Mouse (Mus musculus): ENCODE measurements around the gene Gm20388.
A peak's percentile ranks its signal among the peaks of the same experiment; 100 is the strongest.

Gm20388 gene

GRCm38 (mm10) chr8:120966557-120966956 is 1055.9 kb downstream of the Gm20388 start:
- DNase-seq (ENCODE audit: low read depth), result peak; percentile 89

- peak; percentile 51 for DNase-seq (ENCODE audit: low read depth)
These were observed 1057.7 kb downstream of the Gm20388 start for GRCm38 (mm10) chr8:120968308-120968707.

- peak; percentile 57 for DNase-seq (ENCODE audit: low read depth)
These were observed 1059.7 kb downstream of the Gm20388 start for GRCm38 (mm10) chr8:120970346-120970745.

- peak; percentile 84 for DNase-seq (ENCODE audit: low read depth)
These were observed 1061.2 kb downstream of the Gm20388 start for GRCm38 (mm10) chr8:120971691-120972469.

- peak; percentile 17 for DNase-seq (ENCODE audit: low read depth)
These were observed 1062.4 kb downstream of the Gm20388 start for GRCm38 (mm10) chr8:120973046-120973445.

- DNase-seq (ENCODE audit: low read depth), result no peak
These were observed 1066.5 kb downstream of the Gm20388 start for GRCm38 (mm10) chr8:120977131-120977530.

GRCm38 (mm10) chr8:120979210-120979609 is 1068.6 kb downstream of the Gm20388 start:
- no peak for DNase-seq (ENCODE audit: low read depth)

GRCm38 (mm10) chr8:120980948-120981347 is 1070.3 kb downstream of the Gm20388 start:
- no peak for DNase-seq (ENCODE audit: low read depth)

GRCm38 (mm10) chr8:120984888-120985287 is 1074.2 kb downstream of the Gm20388 start:
- DNase-seq (ENCODE audit: low read depth), result no peak

GRCm38 (mm10) chr8:120986022-120986421 is 1075.4 kb downstream of the Gm20388 start:
- DNase-seq (ENCODE audit: low read depth), result no peak

- no peak for DNase-seq (ENCODE audit: low read depth)
These were observed 1083.1 kb downstream of the Gm20388 start for GRCm38 (mm10) chr8:120993738-120994137.

- DNase-seq (ENCODE audit: low read depth), result no peak
These were observed 1084.8 kb downstream of the Gm20388 start for GRCm38 (mm10) chr8:120995424-120995823.

- no peak for DNase-seq (ENCODE audit: low read depth)
These were observed 1086.4 kb downstream of the Gm20388 start for GRCm38 (mm10) chr8:120996905-120997581.

- no peak for DNase-seq (ENCODE audit: low read depth)
These were observed 1087.3 kb downstream of the Gm20388 start for GRCm38 (mm10) chr8:120997926-120998325.

- DNase-seq (ENCODE audit: low read depth), result no peak
These were observed 1088.3 kb downstream of the Gm20388 start for GRCm38 (mm10) chr8:120998966-120999365.

GRCm38 (mm10) chr8:121001951-121002350 is 1091.3 kb downstream of the Gm20388 start:
- no peak for DNase-seq (ENCODE audit: low read depth)

GRCm38 (mm10) chr8:121002871-121003539 is 1092.4 kb downstream of the Gm20388 start:
- DNase-seq (ENCODE audit: low read depth), result peak; percentile 27

GRCm38 (mm10) chr8:121003639-121004038 is 1093.0 kb downstream of the Gm20388 start:
- no peak for DNase-seq (ENCODE audit: low read depth)

GRCm38 (mm10) chr8:121013318-121013717 is 1102.7 kb downstream of the Gm20388 start:
- DNase-seq (ENCODE audit: low read depth), result no peak

GRCm38 (mm10) chr8:121016621-121017020 is 1106.0 kb downstream of the Gm20388 start:
- DNase-seq (ENCODE audit: low read depth), result no peak

GRCm38 (mm10) chr8:121018236-121018635 is 1107.6 kb downstream of the Gm20388 start:
- DNase-seq (ENCODE audit: low read depth), result no peak

GRCm38 (mm10) chr8:121021488-121021887 is 1110.8 kb downstream of the Gm20388 start:
- DNase-seq (ENCODE audit: low read depth), result no peak

- no peak for DNase-seq (ENCODE audit: low read depth)
These were observed 1112.4 kb downstream of the Gm20388 start for GRCm38 (mm10) chr8:121023003-121023402.

Measured in NIH3T3 (cell line).